Mouse (Mus musculus): ENCODE results near the gene Abl2. TPM values are rescaled to one million over a fixed set of nuclear protein-coding genes. Genes with fewer than 3 reads are reported as not detected.
"Not testable (repeated sequence)": the region's sequence is repeated elsewhere in the genome, so short reads cannot be mapped to it uniquely, and the experiment has no call there.

The Abl2 gene
- 3.0 and 3.4 TPM in 2 replicates for polyA plus RNA-seq (2015; fragmentation: Nextera tagmentation; extraction: Ambion mirVana)

DNA sequence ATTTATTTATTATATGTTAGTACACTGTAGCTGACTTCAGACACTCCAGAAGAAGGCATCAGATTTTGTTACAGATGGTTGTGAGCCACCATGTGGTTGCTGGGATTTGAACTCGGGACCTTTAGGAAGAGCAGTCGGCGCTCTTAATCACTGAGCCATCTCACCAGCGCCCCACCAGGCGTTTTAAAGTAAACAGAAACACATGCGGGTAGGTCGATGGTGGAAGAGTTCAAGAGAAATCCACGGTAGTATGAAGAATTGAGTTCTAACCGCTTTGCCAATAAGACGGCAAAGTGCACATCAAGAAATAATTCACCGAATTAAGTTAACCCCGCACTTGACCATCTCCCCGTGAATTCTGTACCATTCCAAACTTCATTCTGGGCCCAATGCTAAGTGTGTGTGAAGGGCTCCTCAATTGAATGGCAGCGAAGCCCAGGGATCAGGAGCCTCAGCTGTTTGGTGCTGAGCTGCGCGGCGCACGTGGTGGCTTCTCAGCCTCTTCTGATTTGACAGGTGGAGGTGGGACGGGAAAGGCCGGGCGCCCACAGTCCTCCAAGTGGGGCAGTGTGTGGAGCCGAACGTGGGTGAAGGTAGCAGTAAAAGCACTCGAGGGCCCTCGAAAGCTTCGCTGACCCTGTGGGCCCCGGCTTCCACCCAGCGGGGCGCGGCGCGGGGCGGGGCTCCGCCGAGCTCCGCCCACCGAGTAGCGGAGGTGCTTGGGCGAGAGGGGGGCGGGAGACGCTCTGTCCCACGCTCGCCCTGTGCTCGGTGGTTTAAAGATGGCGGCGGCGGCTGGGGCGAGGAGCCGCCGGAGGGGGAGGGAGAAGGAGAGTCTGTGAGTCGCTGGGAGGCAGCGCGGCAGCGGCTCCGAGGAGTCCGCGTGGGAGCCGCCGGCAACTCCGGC lies at the start of gene Abl2:
TSS of gene Abl2 (plus strand) at position 763 of the 907 bp plus-strand sequence.
- ATAC-seq (ENCODE audit: insufficient read depth, low FRiP score, low read depth), result peak; percentile 97
- Histone ChIP-seq H3K4me1 (0 out of 2 replicates have a peak, but pooled peaks cover 4% of the 10 kb centered on the region), H3K4me3 (replicated peaks) (peak within 1 kb of the TSS; percentile 98), H3K9me3 (no peaks in the 10 kb centered on the region), H3K36me3 (no peaks in the 10 kb centered on the region), H3K27ac (peak within 1 kb of the TSS; percentile 94), H3K4me2 (peak within 1 kb of the TSS; percentile 77), H3K9ac (peak within 1 kb of the TSS; percentile 99), H3K27me3 (replicated peaks) (no peaks in the 10 kb centered on the region)
- 8% methylated on average over 59 of the region's 60 CpGs for WGBS

DNA sequence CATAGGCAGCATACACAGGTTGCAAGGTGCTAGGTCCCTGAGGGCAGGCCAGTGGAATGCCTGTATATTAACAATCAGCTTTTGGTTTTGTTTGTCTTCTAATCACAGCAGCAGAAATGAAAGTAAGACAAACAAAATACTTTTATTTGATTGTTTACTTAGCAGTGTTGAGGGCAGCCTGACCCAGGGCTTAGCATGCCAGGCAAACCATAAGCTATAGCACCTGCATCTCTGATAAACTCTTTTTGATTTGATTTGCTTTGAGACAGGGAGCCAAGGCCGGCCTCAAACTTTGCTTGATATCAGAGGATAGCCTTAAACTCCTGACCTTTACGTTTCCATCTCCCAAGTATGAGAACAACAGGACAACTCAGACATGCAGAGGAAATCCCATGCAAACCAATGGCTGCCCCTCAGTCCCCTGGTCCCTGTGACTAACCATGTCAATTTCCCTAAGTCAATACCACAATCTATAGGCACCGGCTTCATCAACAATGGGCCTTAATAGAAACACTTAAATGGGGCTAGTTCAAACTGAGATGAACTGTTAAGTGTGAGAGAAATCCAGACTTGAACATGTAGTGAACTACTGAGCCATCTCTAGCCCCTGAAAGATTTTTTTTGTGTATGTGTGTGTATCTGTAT lies 38.3 kb upstream of the Abl2 start:
- no peaks in the 10 kb centered on the region for H3K9me3 ChIP-seq
- H3K4me1 ChIP-seq, result no peaks in the 10 kb centered on the region
- no peak overlapping the region for H3K4me2 ChIP-seq
- WGBS, result 55% methylated on average over 3 of the region's 3 CpGs
- no peaks in the 10 kb centered on the region for H3K36me3 ChIP-seq
- H3K4me3 ChIP-seq (replicated peaks), result no peak overlapping the region
- peak; percentile 65; the same call in 1 of the 2 replicates for ATAC-seq (ENCODE audit: insufficient read depth, low FRiP score, low read depth)
- H3K27ac ChIP-seq, result no peak overlapping the region
- H3K9ac ChIP-seq, result no peak overlapping the region
- H3K27me3 ChIP-seq (replicated peaks), result no peaks in the 10 kb centered on the region

DNA sequence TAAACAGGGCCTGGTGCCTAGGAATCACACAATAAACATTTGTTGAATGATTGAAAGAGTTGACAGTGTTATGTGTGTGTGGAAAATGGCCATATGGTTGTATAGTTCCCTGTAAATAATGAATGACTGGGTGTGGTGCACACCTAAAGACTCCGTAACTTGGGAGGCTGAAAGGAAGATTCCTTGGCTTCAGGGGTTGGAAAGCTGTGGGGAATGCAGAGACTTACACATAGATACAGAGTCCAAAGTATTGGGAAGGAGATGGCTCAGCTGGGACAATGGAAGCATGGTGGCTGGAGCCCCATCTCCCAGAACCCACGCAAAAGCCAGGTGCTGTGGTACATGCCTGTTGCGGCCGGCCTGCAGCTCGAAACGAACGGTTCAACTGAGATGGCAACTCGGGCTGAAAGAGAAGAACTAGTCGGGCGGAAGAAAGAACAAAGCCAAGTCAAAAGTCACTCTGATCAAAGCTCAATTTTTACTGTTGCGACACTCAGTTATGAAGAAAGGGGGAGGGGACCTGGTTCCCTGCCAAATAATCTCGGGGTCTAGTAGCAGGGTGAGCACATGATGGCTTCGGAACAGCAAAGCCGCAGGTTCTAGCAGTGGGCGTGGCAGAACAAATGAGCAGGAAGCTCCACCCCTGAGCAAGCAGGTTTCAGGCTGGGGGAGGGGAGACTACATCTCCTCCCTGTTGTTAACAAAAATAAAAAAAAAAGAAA lies 36.6 kb upstream of the Abl2 start:
- no peak overlapping the region; the same call in 1 of the 2 replicates for H3K27ac ChIP-seq
- no peaks in the 10 kb centered on the region for H3K9me3 ChIP-seq
- H3K36me3 ChIP-seq, result no peaks in the 10 kb centered on the region
- H3K4me1 ChIP-seq, result no peaks in the 10 kb centered on the region
- 55% methylated on average over 15 of the region's 15 CpGs for WGBS
- no peak overlapping the region for H3K4me3 ChIP-seq (replicated peaks)
- H3K27me3 ChIP-seq (replicated peaks), result no peaks in the 10 kb centered on the region
- ATAC-seq (ENCODE audit: insufficient read depth, low FRiP score, low read depth), result no peak; the same call in 1 of the 2 replicates
- H3K4me2 ChIP-seq, result peak overlapping the region; percentile 34
- H3K9ac ChIP-seq, result no peak overlapping the region

DNA sequence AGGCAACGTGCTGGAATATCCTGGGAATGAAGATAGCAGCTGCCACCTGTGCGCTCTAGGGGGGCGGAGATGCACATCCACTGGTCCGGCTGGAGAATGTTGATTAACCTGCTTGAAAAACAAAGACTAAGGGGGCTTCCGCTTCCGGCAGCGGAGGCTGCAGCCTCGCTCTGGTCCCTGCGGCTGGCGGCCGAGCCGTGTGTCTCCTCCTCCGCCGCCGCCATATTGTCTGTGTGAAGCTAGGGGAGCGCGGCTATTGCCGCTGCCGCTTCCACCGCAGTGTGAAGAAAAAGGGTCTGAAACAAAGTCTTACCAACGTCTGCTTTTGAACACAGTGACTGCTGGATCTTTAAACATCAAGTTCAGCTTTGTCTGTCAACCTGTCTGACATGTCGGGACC lies 34.7 kb upstream of the Abl2 start, which contains the start of gene Gm10031:
TSS of gene Gm10031 (plus strand) at position 171 of the 400 bp plus-strand sequence.
- H3K27ac ChIP-seq; H3K9ac ChIP-seq; H3K4me3 ChIP-seq (replicated peaks); H3K36me3 ChIP-seq; H3K4me1 ChIP-seq; H3K4me2 ChIP-seq; H3K9me3 ChIP-seq; H3K27me3 ChIP-seq (replicated peaks); ATAC-seq (ENCODE audit: insufficient read depth, low FRiP score, low read depth): not testable (repeated sequence)
- WGBS, result 89% methylated on average over 22 of the region's 22 CpGs

DNA sequence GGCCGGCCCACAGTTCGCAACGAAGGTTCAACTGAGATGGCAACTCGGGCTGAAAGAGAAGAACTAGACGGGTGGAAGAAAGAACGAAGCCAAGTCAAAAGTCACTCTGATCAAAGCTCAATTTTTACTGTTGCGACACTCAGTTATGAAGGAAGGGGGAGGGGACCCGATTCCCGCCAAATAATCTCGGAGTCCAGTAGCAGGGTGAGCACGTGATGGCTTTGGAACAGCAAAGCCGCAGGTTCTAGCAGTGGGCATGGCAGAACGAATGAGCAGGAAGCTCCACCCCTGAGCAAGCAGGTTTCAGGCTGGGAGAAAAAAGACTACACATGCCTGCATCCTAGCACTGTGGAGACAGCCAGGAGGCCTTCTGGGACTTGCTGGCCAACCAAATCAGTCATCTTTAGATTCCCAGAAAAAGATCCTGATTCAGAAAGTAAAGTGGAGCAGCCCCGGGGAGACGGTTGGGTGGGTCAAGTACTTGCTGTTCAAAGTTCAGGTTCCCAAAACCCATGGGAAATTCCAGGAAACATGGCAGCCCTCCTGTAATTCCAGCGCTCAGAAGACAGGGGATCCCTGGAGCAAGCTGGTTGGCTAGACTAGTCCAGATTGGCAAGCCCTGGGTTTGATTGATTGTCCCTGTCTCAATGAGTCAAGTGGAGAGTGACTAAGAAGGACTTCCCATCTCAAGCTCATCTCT lies 26.0 kb upstream of the Abl2 start:
- not testable (repeated sequence) for H3K4me3 ChIP-seq (replicated peaks)

DNA sequence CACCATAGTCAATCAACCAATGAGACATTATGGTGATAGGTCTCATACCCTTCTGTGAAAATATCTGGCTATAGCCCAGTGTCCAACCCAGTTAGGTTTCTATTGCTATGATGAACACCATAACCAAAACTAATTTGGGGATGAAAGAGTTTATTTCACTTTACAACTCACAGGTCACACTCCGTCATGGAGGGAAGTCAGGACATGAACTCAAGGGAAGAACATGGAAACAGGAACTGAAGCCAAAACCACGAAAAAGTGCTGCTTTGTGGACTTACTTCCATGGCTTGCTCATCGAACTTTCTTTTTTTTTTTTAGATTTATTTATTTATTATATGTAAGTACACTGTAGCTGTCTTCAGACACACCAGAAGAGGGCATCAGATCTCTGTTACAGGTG lies 25.1 kb upstream of the Abl2 start:
- no peak for ATAC-seq (ENCODE audit: insufficient read depth, low FRiP score, low read depth)
- Histone ChIP-seq H3K4me2 (no peak overlapping the region), H3K4me3 (replicated peaks) (no peak overlapping the region), H3K36me3 (no peaks in the 10 kb centered on the region), H3K27ac (no peak overlapping the region), H3K27me3 (replicated peaks) (no peaks in the 10 kb centered on the region), H3K9me3 (no peaks in the 10 kb centered on the region), H3K9ac (no peak overlapping the region), H3K4me1 (no peaks in the 10 kb centered on the region)
- WGBS, result 86% methylated on average over 3 of the region's 3 CpGs

More for the DNA sequence above, 26.0 kb upstream of the Abl2 start:
- ATAC-seq (ENCODE audit: insufficient read depth, low FRiP score, low read depth); H3K9ac ChIP-seq; H3K36me3 ChIP-seq; H3K4me1 ChIP-seq; H3K27me3 ChIP-seq (replicated peaks); H3K27ac ChIP-seq; H3K9me3 ChIP-seq; H3K4me2 ChIP-seq: not testable (repeated sequence)
- 78% methylated on average over 16 of the region's 16 CpGs for WGBS

DNA sequence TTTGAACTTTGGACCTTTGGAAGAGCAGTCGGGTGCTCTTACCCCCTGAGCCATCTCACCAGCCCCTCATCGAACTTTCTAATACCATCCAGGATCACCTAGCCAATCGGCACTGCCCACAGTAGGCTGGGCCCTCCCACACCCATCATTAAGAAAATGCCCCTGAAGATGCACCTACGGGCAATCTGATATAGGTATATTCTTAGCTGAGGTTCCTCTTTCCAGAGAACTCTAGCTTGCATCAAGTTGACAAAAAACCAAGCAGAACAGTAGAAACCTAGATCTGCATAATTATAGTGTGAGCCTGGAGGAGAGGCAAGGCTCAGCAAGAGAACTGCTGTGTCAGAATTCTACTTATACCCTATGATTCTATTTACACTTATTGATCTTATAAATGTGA lies 24.7 kb upstream of the Abl2 start:
- no peak overlapping the region for H3K9ac ChIP-seq
- WGBS, result 88% methylated on average over 4 of the region's 4 CpGs

DNA sequence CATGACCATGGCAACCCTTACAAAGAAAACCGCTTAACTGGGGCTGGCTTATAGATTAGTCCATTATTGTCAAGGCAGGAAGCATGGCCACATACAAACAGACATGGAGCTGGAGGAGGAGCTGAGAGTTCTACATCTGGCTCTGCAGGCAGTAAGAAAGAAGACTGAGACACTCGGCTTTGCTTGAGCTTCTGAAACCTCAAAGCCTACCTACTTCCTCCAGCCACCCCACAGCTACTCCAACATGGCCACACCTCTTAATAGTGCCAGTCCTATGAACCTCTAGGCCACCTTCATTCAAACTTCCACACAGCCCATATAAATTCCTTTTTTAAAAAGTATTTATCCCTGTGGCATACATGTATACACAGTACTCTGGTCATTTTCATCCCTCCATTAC lies 21.6 kb upstream of the Abl2 start:
- Histone ChIP-seq H3K27ac (no peak overlapping the region), H3K27me3 (replicated peaks) (no peaks in the 10 kb centered on the region), H3K4me3 (replicated peaks) (no peak overlapping the region), H3K4me2 (no peak overlapping the region), H3K9ac (no peak overlapping the region), H3K4me1 (no peaks in the 10 kb centered on the region), H3K36me3 (no peaks in the 10 kb centered on the region), H3K9me3 (no peaks in the 10 kb centered on the region)
- 74% methylated on average over 2 of the region's 2 CpGs for WGBS
- ATAC-seq (ENCODE audit: insufficient read depth, low FRiP score, low read depth), result no peak

More for the DNA sequence above, 24.7 kb upstream of the Abl2 start:
- no peaks in the 10 kb centered on the region for H3K27me3 ChIP-seq (replicated peaks)
- H3K4me2 ChIP-seq, result no peak overlapping the region
- H3K27ac ChIP-seq, result no peak overlapping the region
- H3K4me1 ChIP-seq, result no peaks in the 10 kb centered on the region
- H3K4me3 ChIP-seq (replicated peaks), result no peak overlapping the region
- no peaks in the 10 kb centered on the region for H3K36me3 ChIP-seq
- ATAC-seq (ENCODE audit: insufficient read depth, low FRiP score, low read depth), result no peak
- no peaks in the 10 kb centered on the region for H3K9me3 ChIP-seq

DNA sequence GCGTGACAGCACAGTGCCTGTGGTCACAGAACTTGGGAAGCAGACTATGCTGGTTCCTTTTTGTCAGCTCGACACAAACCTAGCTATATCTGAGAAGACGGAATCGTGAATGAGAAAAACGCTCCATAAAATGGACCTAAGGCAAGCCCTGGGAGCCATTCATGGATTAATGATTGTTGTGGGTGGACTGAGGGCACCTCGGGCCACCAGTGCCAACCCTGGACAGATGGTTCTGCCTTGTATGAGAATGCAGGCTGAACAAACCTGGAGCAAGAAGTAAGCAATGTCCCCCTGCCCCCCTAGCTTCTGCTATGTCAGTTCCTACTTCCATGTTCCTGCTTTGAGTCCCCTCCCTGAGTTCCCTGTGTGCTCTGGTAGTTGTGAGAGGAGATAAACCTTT lies 20.9 kb upstream of the Abl2 start:
- H3K9ac ChIP-seq, result no peak overlapping the region
- no peak overlapping the region for H3K4me3 ChIP-seq (replicated peaks)
- H3K27me3 ChIP-seq (replicated peaks), result no peaks in the 10 kb centered on the region
- H3K4me2 ChIP-seq, result no peak overlapping the region
- H3K4me1 ChIP-seq, result no peaks in the 10 kb centered on the region
- no peaks in the 10 kb centered on the region for H3K36me3 ChIP-seq
- 78% methylated on average over 6 of the region's 6 CpGs for WGBS
- no peaks in the 10 kb centered on the region for H3K9me3 ChIP-seq
- no peak for ATAC-seq (ENCODE audit: insufficient read depth, low FRiP score, low read depth)
- no peak overlapping the region for H3K27ac ChIP-seq

DNA sequence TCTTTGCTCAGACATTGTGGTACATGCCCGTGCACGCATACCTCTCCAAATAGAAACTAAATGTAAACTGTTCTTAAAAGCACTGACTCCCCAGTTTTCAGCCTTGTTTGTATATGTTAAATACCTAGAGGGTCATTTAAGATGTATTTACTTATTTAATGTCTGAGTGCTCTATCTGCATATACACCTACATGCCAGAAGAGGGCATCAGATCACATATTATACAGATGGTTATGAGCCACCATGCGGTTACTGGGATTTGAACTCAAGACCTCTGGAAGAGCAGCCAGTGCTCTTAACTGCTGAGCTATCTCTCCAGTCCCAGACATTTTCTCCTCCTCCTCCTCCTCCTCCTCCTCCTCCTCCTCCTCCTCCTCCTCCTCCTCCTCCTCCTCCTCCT lies 20.2 kb upstream of the Abl2 start:
- no peaks in the 10 kb centered on the region for H3K36me3 ChIP-seq
- no peaks in the 10 kb centered on the region for H3K27me3 ChIP-seq (replicated peaks)
- no peaks in the 10 kb centered on the region for H3K9me3 ChIP-seq
- H3K9ac ChIP-seq, result no peak overlapping the region
- no peak overlapping the region for H3K4me2 ChIP-seq
- H3K4me3 ChIP-seq (replicated peaks), result no peak overlapping the region
- 61% methylated on average over 3 of the region's 3 CpGs for WGBS
- H3K4me1 ChIP-seq, result no peaks in the 10 kb centered on the region
- no peak overlapping the region for H3K27ac ChIP-seq
- no peak for ATAC-seq (ENCODE audit: insufficient read depth, low FRiP score, low read depth)

DNA sequence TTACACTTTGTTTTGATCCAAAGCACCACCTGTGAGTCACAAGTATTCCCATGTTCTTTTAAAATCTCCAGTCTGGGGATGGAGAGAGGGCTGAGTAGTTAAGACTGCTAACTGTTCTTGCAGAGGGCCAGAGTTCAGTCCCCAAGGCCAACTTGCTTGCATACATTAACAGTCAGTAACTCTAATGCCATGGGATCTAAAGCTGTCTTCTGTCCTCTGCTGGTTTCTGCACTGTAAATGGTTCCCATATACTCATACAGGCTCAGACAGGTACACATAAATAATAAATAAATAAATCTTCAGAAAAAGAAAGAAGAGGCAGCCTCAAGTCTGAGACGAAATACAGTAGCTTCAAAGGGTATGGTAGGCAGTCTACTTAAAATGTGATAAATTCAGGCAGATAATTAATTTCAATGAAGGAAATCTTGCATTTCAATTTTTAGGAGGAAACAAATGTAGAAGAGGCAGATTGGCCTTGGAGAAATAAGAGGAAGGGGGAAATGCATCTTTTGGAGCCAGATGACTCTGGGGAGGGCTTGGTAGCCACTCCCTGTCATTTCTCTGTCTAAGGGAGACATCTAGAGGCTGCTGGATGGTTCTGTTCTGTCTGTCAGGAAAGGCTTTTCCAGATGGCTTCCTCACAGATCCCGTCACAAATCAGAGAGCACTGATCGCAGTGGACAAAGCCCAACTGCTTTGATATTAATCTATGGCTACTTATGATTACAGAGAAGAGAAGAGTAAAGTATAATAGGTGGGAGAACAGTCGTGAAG lies 18.6 kb upstream of the Abl2 start:
- H3K27me3 ChIP-seq (replicated peaks), result no peaks in the 10 kb centered on the region; the same call in 1 of the 2 replicates
- no peaks in the 10 kb centered on the region for H3K9me3 ChIP-seq
- no peak overlapping the region for H3K4me3 ChIP-seq (replicated peaks)
- H3K4me1 ChIP-seq, result peaks cover 3% of the 10 kb centered on the region
- no peak overlapping the region for H3K27ac ChIP-seq
- no peaks in the 10 kb centered on the region for H3K36me3 ChIP-seq
- no peak for ATAC-seq (ENCODE audit: insufficient read depth, low FRiP score, low read depth)
- no peak overlapping the region for H3K4me2 ChIP-seq
- no peak overlapping the region for H3K9ac ChIP-seq
- 44% methylated on average over 4 of the region's 4 CpGs for WGBS
